Mouse (Mus musculus): ENCODE measurements around the gene 4930444G20Rik. TPM values are rescaled to one million over a fixed set of nuclear protein-coding genes. Genes with fewer than 3 reads are reported as not detected.

4930444G20Rik gene
- polyA plus RNA-seq, 1 experiment from 2014 or later: not detected

Other genes with a start within 250 kb of the 4930444G20Rik start
- gene Sgk1, start 185.9 kb downstream of the 4930444G20Rik start, polyA plus RNA-seq (2016; fragmentation: Nextera tagmentation; extraction: Ambion mirVana): 20.5 and 22.8 TPM in 2 replicates
- gene E030030I06Rik, start 81.2 kb upstream of the 4930444G20Rik start, polyA plus RNA-seq (2016; fragmentation: Nextera tagmentation; extraction: Ambion mirVana): 18.6 and 22.0 TPM in 2 replicates
- gene Raet1e, start 90.5 kb upstream of the 4930444G20Rik start, polyA plus RNA-seq (2016; fragmentation: Nextera tagmentation; extraction: Ambion mirVana): 9.6 and 12.1 TPM in 2 replicates
- 0.35 and 1.4 TPM in 2 replicates for gene H60b, start 90.5 kb upstream of the 4930444G20Rik start, polyA plus RNA-seq (2016; fragmentation: Nextera tagmentation; extraction: Ambion mirVana)

All from heart, embryonic 10.5 days (tissue).